Mouse (Mus musculus): ENCODE measurements around the gene Hrh3. TPM values are rescaled to one million over a fixed set of nuclear protein-coding genes. Genes with fewer than 3 reads are reported as not detected.
A peak's percentile ranks its signal among the peaks of the same experiment; 100 is the strongest.

Gene Hrh3
- polyA plus RNA-seq (2014; fragmentation: Nextera tagmentation; extraction: Ambion mirVana) = 2.1 and 2.2 TPM in 2 replicates

DNA sequence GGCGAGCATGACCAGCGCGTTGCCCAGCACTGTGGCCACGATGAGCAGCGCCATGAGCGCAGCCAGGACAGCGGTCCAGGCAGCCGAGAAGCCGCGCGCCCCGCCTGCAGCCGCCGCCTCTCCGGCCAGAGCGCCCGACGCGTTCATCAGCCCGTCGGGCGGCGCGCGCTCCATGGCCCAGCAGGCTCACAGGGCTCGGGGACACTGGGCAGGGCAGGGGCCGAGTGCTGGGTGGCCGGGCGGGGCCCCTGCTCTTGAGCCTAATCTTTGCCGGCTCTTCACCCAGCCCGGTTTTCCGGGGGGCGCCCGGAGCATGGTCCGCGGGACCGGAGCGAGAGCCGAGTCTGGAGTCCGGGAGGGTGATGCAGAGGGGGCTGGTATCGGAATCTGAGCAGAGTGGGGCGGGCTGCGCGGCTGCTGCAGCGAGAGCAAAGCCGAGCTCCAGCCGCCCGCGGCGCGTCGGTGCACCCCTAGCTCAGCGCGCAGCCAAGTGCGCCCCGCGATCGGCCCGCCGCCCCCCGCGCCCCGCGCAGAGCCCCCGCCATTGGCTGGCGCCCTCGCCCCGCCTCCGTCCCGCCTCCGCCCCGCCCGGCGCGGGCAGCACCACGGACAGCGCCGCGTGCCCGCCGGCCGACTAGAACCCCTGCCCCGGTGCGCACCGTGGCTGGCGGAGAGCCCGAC is at the start of gene Hrh3:
Gene Hrh3, minus strand, starts transcription at position 511 of the 681 bp plus-strand sequence.
- WGBS = under 1% methylated on average over 82 of the region's 87 CpGs
- Histone ChIP-seq H3K4me2 (ENCODE audit: low read length) (peak within 1 kb of the TSS; percentile 95), H3K4me1 (ENCODE audit: control insufficient read depth, insufficient read depth, low read length) (peaks cover 20% of the 10 kb centered on the region; the same call in 1 of the 2 replicates), H3K27ac (ENCODE audit: low read depth, low read length) (no peak within 1 kb of the TSS), H3K27me3 (replicated peaks; ENCODE audit: control insufficient read depth, insufficient read depth, low read length) (peaks cover 51% of the 10 kb centered on the region), H3K4me3 (ENCODE audit: low read depth, low read length) (peak within 1 kb of the TSS; percentile 52), H3K9me3 (replicated peaks; ENCODE audit: control insufficient read depth, low read length) (no peaks in the 10 kb centered on the region), H3K9ac (ENCODE audit: low read length) (peak within 1 kb of the TSS; percentile 62), H3K36me3 (ENCODE audit: control insufficient read depth, insufficient read depth, low read length) (no peaks in the 10 kb centered on the region)
- DNase-seq (ENCODE audit: low spot score) (peak; percentile 61), ATAC-seq (peak; percentile 83)

DNA sequence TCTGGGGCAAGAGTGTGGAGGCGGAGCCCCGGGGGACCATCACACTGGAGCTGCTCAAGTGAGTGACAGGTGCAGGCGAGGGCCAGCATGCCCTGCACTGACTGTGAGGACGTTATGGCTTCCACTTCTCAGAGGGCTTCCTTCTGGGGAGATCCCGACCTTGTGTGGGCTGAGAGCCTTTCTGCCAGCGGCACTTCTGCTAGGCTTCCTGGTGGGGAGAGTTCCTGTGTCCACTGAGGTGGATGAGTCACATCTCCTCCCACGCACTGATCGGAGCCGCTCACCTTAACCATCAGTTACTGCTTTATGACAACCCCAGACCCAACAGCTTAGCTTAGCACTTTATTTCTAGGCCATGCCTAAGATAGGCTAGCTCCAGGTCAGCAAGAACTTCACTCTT is 44.3 kb upstream of the Hrh3 start:
- H3K36me3 ChIP-seq (ENCODE audit: control insufficient read depth, insufficient read depth, low read length) = peaks cover 87% of the 10 kb centered on the region
- ATAC-seq (no peak), DNase-seq (ENCODE audit: low spot score) (no peak)
- H3K27ac ChIP-seq (ENCODE audit: low read depth, low read length) = no peak overlapping the region
- no peaks in the 10 kb centered on the region for H3K27me3 ChIP-seq (replicated peaks; ENCODE audit: control insufficient read depth, insufficient read depth, low read length)
- H3K9ac ChIP-seq (ENCODE audit: low read length) = no peak overlapping the region
- WGBS = 94% methylated on average over 9 of the region's 9 CpGs
- no peak overlapping the region for H3K4me2 ChIP-seq (ENCODE audit: low read length)
- no peaks in the 10 kb centered on the region for H3K9me3 ChIP-seq (replicated peaks; ENCODE audit: control insufficient read depth, low read length)
- no peaks in the 10 kb centered on the region for H3K4me1 ChIP-seq (ENCODE audit: control insufficient read depth, insufficient read depth, low read length)
- H3K4me3 ChIP-seq (ENCODE audit: low read depth, low read length) = no peak overlapping the region

DNA sequence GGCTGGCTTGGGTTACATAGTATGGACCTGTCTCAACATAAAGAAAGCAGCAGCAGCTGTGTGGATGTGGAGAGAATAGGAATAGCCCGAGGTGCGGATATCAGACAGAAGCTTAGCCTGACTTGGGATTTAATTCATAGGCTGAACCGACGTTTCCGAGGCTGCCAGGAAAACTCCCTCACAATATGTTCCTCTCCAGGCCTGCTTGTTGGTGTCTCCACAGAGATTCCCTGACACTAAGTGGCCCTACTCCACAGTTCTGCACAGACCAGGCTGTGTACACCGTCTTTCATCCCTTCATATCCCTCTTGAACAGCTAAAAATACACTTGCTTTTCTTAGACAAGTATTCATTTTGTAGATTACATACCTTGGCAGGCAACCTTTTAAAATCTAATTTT is 43.1 kb upstream of the Hrh3 start:
- ATAC-seq (no peak), DNase-seq (ENCODE audit: low spot score) (no peak)
- H3K27me3 ChIP-seq (replicated peaks; ENCODE audit: control insufficient read depth, insufficient read depth, low read length) = no peaks in the 10 kb centered on the region
- peaks cover 80% of the 10 kb centered on the region for H3K36me3 ChIP-seq (ENCODE audit: control insufficient read depth, insufficient read depth, low read length)
- no peaks in the 10 kb centered on the region for H3K4me1 ChIP-seq (ENCODE audit: control insufficient read depth, insufficient read depth, low read length)
- no peak overlapping the region for H3K27ac ChIP-seq (ENCODE audit: low read depth, low read length)
- WGBS = 92% methylated on average over 6 of the region's 6 CpGs
- no peak overlapping the region for H3K4me2 ChIP-seq (ENCODE audit: low read length)
- H3K9ac ChIP-seq (ENCODE audit: low read length) = no peak overlapping the region
- H3K4me3 ChIP-seq (ENCODE audit: low read depth, low read length) = no peak overlapping the region
- no peaks in the 10 kb centered on the region for H3K9me3 ChIP-seq (replicated peaks; ENCODE audit: control insufficient read depth, low read length)

DNA sequence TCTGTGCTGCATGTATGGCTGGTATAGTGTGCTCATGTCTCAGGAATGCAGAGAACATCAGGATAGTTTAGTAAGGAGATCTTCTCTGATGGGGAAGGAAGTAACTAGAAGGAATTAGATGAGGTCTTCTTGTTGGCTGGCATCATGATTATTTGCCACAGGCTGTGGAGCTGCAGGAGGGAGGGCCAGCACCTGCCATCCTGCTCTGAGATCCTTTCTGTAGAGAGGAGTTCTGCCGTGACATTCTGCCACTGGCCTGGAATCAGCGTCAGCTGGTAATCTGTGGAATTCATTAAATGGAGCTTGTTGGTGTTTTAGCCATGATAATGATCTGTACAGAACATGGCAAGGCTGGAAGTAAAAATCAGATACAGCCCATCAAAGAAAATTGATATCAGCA is 41.8 kb upstream of the Hrh3 start:
- no peak overlapping the region for H3K9ac ChIP-seq (ENCODE audit: low read length)
- no peaks in the 10 kb centered on the region for H3K27me3 ChIP-seq (replicated peaks; ENCODE audit: control insufficient read depth, insufficient read depth, low read length)
- H3K4me2 ChIP-seq (ENCODE audit: low read length) = no peak overlapping the region
- H3K27ac ChIP-seq (ENCODE audit: low read depth, low read length) = no peak overlapping the region
- DNase-seq (ENCODE audit: low spot score) (no peak), ATAC-seq (no peak)
- no peak overlapping the region for H3K4me3 ChIP-seq (ENCODE audit: low read depth, low read length)
- WGBS = 89% methylated on average over 2 of the region's 2 CpGs
- H3K4me1 ChIP-seq (ENCODE audit: control insufficient read depth, insufficient read depth, low read length) = no peaks in the 10 kb centered on the region
- peaks cover 79% of the 10 kb centered on the region for H3K36me3 ChIP-seq (ENCODE audit: control insufficient read depth, insufficient read depth, low read length)
- no peaks in the 10 kb centered on the region for H3K9me3 ChIP-seq (replicated peaks; ENCODE audit: control insufficient read depth, low read length)

DNA sequence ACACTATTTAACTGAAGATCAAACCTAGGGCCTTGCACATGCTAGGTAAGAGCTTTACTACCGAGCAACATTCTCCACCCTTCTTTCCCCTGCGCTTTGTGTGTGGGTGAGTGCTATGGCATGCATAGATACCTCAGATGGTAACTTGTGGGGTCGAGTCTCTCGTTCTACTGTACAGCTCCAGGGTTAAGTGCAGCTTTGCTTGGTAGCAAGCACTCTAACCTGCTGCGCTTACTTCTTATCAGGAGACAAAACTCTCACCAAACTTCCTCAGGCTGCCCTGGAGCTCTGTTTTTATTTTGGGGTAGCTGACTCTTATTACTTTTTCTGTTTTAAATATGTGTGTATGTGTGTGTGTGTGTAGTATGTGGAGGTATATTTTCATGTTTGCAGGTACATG is 31.1 kb upstream of the Hrh3 start:
- H3K9me3 ChIP-seq (replicated peaks; ENCODE audit: control insufficient read depth, low read length) = no peaks in the 10 kb centered on the region

DNA sequence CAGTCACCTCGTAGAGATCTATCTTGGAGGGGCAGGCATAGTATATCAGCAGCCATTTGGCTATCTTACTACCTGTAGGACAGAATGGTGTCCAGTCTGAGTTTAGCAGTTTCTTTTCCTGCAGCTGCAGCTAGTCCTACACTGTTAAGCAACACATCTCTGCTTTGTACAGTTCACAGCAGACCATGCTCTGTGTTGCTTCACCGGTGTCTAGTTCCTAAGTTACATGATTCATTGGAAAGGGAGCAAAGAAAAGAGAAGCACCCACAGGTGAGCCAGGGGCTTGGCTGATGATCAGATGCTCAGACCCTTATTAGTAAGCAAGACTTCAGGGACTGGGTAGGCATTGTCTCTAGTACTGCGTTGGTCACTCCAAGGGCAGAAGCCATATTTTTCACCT is 29.6 kb upstream of the Hrh3 start:
- Histone ChIP-seq H3K4me3 (ENCODE audit: low read depth, low read length) (no peak overlapping the region), H3K4me1 (ENCODE audit: control insufficient read depth, insufficient read depth, low read length) (no peaks in the 10 kb centered on the region), H3K27me3 (replicated peaks; ENCODE audit: control insufficient read depth, insufficient read depth, low read length) (no peaks in the 10 kb centered on the region), H3K9ac (ENCODE audit: low read length) (no peak overlapping the region), H3K36me3 (ENCODE audit: control insufficient read depth, insufficient read depth, low read length) (peaks cover 8% of the 10 kb centered on the region; the same call in 1 of the 2 replicates), H3K9me3 (replicated peaks; ENCODE audit: control insufficient read depth, low read length) (no peaks in the 10 kb centered on the region), H3K4me2 (ENCODE audit: low read length) (no peak overlapping the region), H3K27ac (ENCODE audit: low read depth, low read length) (no peak overlapping the region)
- DNase-seq (ENCODE audit: low spot score) (no peak), ATAC-seq (no peak)
- WGBS = 90% methylated on average over 3 of the region's 3 CpGs

More for the DNA sequence above, 31.1 kb upstream of the Hrh3 start:
- peaks cover 23% of the 10 kb centered on the region for H3K36me3 ChIP-seq (ENCODE audit: control insufficient read depth, insufficient read depth, low read length)
- ATAC-seq (no peak), DNase-seq (ENCODE audit: low spot score) (no peak)
- no peak overlapping the region for H3K4me2 ChIP-seq (ENCODE audit: low read length)
- H3K27ac ChIP-seq (ENCODE audit: low read depth, low read length) = no peak overlapping the region
- WGBS = 91% methylated on average over 5 of the region's 5 CpGs
- no peaks in the 10 kb centered on the region for H3K27me3 ChIP-seq (replicated peaks; ENCODE audit: control insufficient read depth, insufficient read depth, low read length)
- H3K4me3 ChIP-seq (ENCODE audit: low read depth, low read length) = no peak overlapping the region
- H3K9ac ChIP-seq (ENCODE audit: low read length) = no peak overlapping the region
- no peaks in the 10 kb centered on the region for H3K4me1 ChIP-seq (ENCODE audit: control insufficient read depth, insufficient read depth, low read length)

DNA sequence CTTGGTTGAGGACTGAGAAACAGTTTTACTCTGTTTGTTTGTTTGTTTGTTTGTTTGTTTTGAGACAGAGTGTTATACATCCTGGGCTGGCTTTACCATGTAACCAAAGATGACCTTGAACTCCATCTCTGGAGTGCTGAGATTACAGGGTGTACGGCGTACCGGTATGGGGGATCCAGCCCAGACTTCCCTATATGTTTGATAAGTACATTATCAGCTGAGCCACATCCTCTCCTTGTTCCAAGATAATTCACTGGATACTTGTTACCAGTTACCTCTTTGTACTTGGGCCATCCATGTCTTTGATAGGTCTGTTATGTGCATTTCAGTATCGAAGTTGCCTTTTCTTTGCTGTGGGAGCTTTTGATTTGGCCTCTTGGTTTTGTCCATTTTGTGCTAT is 28.9 kb upstream of the Hrh3 start:
- Histone ChIP-seq H3K36me3 (ENCODE audit: control insufficient read depth, insufficient read depth, low read length) (peaks cover 1% of the 10 kb centered on the region; the same call in 1 of the 2 replicates), H3K4me1 (ENCODE audit: control insufficient read depth, insufficient read depth, low read length) (no peaks in the 10 kb centered on the region), H3K27ac (ENCODE audit: low read depth, low read length) (no peak overlapping the region), H3K9ac (ENCODE audit: low read length) (no peak overlapping the region), H3K9me3 (replicated peaks; ENCODE audit: control insufficient read depth, low read length) (no peaks in the 10 kb centered on the region), H3K4me2 (ENCODE audit: low read length) (no peak overlapping the region), H3K4me3 (ENCODE audit: low read depth, low read length) (no peak overlapping the region), H3K27me3 (replicated peaks; ENCODE audit: control insufficient read depth, insufficient read depth, low read length) (no peaks in the 10 kb centered on the region)
- no peak for ATAC-seq
- 98% methylated on average over 4 of the region's 4 CpGs for WGBS
- no peak for DNase-seq (ENCODE audit: low spot score)

DNA sequence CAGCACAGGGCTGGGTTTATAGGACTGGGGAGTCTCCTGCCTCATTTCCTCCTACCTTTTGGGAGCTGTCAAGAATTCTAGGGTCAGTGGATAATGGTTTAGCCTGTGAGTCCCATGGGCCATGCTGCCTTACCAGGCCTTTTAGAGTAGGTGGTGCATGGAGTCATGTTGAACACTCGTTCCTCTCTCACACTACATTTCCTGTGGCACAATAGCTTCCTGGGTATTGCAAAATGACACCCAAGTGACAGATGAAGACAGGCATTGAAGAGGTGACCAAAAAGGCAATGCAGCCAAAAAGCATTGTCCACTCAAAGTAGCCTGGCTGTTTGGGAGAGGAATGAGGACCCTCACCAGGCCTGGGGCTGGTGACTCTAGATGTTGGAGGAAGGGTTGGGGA is 23.4 kb upstream of the Hrh3 start:
- ATAC-seq = no peak
- H3K9ac ChIP-seq (ENCODE audit: low read length) = no peak overlapping the region
- H3K4me3 ChIP-seq (ENCODE audit: low read depth, low read length) = no peak overlapping the region
- H3K27ac ChIP-seq (ENCODE audit: low read depth, low read length) = no peak overlapping the region
- no peaks in the 10 kb centered on the region for H3K9me3 ChIP-seq (replicated peaks; ENCODE audit: control insufficient read depth, low read length)
- no peaks in the 10 kb centered on the region for H3K4me1 ChIP-seq (ENCODE audit: control insufficient read depth, insufficient read depth, low read length)
- H3K4me2 ChIP-seq (ENCODE audit: low read length) = no peak overlapping the region
- no peak for DNase-seq (ENCODE audit: low spot score)
- H3K36me3 ChIP-seq (ENCODE audit: control insufficient read depth, insufficient read depth, low read length) = peaks cover 7% of the 10 kb centered on the region; the same call in 1 of the 2 replicates
- 62% methylated on average over 1 of the region's 1 CpGs for WGBS
- no peaks in the 10 kb centered on the region for H3K27me3 ChIP-seq (replicated peaks; ENCODE audit: control insufficient read depth, insufficient read depth, low read length)

DNA sequence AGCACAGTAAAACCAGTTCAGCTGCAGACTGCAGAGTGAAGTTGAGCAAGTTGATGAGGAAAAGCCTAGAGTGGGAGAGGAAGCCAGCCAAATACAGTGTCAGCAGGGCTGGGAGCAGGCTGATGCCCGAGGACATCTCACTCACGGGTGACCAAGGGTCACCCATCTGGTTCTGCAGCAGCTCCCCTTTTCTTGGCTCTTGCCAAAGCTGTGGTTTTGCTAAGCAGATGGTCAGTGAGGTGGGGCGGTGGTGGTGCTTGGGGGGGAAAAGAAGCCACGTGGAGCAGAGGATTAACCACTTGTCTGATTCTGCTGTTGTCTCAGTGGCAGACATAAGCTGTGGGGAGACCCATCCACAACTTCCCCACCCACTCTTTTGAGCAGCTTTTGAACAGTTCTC is 21.9 kb upstream of the Hrh3 start:
- no peak overlapping the region for H3K4me3 ChIP-seq (ENCODE audit: low read depth, low read length)
- DNase-seq (ENCODE audit: low spot score) (no peak), ATAC-seq (0 out of 2 replicates have a peak, but pooled peaks have one; percentile 20)
- H3K4me1 ChIP-seq (ENCODE audit: control insufficient read depth, insufficient read depth, low read length) = no peaks in the 10 kb centered on the region
- peaks cover 7% of the 10 kb centered on the region; the same call in 1 of the 2 replicates for H3K36me3 ChIP-seq (ENCODE audit: control insufficient read depth, insufficient read depth, low read length)
- no peaks in the 10 kb centered on the region for H3K27me3 ChIP-seq (replicated peaks; ENCODE audit: control insufficient read depth, insufficient read depth, low read length)
- H3K27ac ChIP-seq (ENCODE audit: low read depth, low read length) = no peak overlapping the region
- H3K9ac ChIP-seq (ENCODE audit: low read length) = no peak overlapping the region
- H3K9me3 ChIP-seq (replicated peaks; ENCODE audit: control insufficient read depth, low read length) = no peaks in the 10 kb centered on the region
- H3K4me2 ChIP-seq (ENCODE audit: low read length) = no peak overlapping the region
- WGBS = 22% methylated on average over 4 of the region's 4 CpGs

Data from forebrain, embryonic 14.5 days (tissue).